Mouse (Mus musculus) megakaryocyte, adult 5-6 weeks (primary cell): ENCODE data around the gene Cdc34. TPM values are rescaled to one million over a fixed set of nuclear protein-coding genes. Genes with fewer than 3 reads are reported as not detected.
A peak's percentile ranks its signal among the peaks of the same experiment; 100 is the strongest.

Experiments used
- ATAC-seq: 2 replicates; pipeline ENCODE4 v1.8.0; 2016; ENCODE audit warnings: mild to moderate bottlenecking, inconsistent platforms; ENCODE audit not compliant: poor library complexity, severe bottlenecking
- total RNA-seq, 2 experiments: library from RNA; stranded (forward) in 1 of 2; stranded (reverse) in 1 of 2; fragments of 153-499, 151-499 nt in 1 of 2; fragments of 221-1000, 200-1000 nt in 1 of 2; gene quantifications; 2 replicates each; pipeline versions ENCODE4 v1.2.3 to v1.2.4; 2015 to 2017

Cdc34 gene
- total RNA-seq, 2 experiments from 2014 or later = 52.6 to 100 TPM

DNA sequence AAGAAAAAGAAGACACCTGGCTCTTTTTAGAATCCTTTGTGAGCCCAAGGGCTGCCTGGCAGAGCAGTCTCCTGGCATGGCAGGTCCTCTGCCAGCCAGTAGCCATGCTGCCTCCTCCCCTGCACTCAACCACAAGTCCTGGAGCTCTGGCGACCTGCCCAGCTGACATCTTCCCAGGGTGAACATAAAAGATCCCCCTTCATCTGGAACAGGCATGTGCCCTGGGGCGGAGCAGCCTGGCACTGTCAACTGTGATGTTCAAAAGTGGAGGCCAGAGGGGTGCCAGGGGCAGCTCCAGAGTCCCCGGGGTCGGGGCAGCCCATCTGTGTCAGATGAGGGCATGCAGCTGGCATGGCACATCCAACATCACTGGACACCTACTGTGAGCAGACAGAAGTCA is 33.0 kb downstream of the Cdc34 start:
- no peak for ATAC-seq

DNA sequence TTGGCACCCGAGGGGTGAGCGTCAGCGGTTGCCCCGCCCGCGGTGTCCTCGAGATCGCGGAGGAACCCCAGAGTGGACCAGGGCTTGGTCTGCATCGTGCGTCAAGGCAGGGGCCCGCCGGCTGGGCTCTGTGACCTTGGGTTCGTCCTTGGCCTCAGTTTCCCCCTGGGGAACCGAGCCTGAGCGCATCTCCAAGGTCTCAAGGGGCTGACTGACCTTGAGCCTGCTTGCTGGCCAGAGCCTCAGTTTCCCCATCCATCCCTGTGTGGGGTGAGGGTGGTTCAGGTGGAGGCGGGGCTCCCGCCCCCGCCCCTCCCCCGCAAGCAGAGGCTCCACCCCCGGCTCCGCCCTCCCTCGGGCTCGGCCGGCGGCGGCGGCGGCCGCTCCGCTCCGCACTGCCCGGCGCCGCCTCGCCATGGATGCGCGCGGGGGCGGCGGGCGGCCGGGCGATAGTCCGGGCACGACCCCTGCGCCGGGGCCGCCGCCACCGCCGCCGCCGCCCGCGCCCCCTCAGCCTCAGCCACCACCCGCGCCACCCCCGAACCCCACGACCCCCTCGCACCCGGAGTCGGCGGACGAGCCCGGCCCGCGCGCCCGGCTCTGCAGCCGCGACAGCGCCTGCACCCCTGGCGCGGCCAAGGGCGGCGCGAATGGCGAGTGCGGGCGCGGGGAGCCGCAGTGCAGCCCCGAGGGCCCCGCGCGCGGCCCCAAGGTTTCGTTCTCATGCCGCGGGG is 34.4 kb downstream of the Cdc34 start, which contains the start of gene Hcn2:
TSS of gene Hcn2 (plus strand) at position 381 of the 734 bp plus-strand sequence.
- no peak for ATAC-seq

DNA sequence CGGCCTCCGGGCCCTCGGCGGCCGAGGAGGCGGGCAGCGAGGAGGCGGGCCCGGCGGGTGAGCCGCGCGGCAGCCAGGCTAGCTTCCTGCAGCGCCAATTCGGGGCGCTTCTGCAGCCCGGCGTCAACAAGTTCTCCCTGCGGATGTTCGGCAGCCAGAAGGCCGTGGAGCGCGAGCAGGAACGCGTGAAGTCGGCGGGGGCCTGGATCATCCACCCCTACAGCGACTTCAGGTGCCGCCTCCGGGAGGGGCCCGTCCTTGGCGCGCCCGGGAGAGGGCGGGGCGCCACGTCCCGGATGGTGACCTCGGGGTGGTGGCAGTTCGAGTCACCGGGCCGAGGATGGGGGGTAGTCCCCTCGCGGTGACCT is 35.0 kb downstream of the Cdc34 start:
- peak; percentile 14; the same call in 1 of the 2 replicates for ATAC-seq

GRCm38 (mm10) chr10:79717640-79718357 is 35.8 kb downstream of the Cdc34 start:
- peak; percentile 61 for ATAC-seq

DNA sequence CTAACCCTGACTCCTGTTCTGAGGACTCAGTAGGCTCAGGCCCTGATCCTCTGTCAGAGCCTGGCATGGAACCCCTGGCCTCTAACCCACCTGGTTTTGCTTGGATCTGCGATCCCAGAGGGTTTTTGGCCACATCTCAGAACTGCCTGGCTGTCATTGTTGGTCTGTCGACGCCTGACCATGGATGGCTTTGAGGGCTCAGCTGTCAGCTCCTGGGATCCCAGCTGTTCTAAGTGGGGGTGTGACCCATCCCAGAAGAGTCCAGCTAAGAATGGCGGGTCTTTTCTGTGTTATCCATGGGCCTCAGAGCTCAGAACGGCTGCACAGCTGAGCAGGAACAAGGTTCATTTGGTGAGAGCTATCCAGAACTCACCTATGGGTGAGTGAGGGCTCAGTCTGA is 39.1 kb downstream of the Cdc34 start:
- no peak for ATAC-seq

DNA sequence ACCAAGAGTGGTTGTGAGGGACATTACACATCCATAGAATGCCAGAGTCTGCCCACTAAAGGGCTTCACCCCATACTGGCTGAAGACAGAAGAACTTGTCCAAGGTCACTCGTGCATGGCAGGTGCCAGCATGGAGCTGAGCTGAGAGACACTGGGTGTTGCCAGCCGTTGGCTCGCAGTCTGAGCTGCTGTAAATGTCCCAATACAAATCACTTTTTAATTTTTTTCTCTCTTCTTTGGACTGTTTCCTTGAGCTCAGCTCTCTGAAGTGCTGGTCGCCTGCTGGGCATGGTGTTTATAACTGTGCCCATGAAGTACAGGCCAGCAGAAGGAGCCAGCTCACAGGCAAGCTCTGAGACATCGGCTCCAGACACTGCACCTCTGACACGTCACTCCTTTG is 41.1 kb downstream of the Cdc34 start:
- ATAC-seq = no peak

DNA sequence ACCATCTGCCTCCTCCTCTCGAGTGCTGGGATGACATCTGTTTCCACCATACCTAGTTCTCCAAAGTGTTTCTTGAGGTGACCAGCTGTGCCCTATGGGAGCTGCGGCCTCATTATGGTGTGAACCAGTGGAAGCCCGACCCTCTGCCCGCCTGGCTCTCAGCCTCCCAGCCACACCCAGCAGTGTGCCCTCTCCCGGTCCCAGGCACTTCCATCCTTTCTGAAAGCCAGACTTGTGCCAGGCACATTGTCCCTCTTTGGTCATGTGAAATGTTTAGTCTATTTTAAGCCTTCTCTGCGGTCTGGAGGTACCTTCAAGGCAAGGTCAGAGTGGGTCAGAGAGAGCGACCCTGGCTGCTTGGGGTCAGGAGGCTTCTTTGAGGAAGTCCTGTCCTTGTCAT is 41.7 kb downstream of the Cdc34 start:
- ATAC-seq = no peak

DNA sequence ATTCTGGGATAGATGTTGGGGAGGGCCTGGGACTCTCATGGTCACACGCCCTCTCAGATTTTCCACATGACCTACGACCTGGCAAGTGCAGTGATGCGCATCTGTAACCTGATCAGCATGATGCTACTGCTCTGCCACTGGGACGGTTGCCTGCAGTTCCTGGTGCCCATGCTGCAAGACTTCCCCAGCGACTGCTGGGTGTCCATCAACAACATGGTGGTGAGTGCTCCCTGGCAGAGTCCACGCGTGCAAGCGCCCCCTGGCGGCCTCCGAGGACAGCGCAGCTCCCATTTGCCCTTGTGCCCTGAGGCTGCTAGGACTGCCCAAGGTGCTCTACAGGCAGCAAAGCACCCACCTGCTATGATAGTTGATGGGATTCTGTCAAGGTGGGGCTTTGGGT is 44.1 kb downstream of the Cdc34 start:
- peak; percentile 96 for ATAC-seq

- ATAC-seq = no peak
These were observed 46.6 kb downstream of the Cdc34 start for GRCm38 (mm10) chr10:79728323-79729249.

DNA sequence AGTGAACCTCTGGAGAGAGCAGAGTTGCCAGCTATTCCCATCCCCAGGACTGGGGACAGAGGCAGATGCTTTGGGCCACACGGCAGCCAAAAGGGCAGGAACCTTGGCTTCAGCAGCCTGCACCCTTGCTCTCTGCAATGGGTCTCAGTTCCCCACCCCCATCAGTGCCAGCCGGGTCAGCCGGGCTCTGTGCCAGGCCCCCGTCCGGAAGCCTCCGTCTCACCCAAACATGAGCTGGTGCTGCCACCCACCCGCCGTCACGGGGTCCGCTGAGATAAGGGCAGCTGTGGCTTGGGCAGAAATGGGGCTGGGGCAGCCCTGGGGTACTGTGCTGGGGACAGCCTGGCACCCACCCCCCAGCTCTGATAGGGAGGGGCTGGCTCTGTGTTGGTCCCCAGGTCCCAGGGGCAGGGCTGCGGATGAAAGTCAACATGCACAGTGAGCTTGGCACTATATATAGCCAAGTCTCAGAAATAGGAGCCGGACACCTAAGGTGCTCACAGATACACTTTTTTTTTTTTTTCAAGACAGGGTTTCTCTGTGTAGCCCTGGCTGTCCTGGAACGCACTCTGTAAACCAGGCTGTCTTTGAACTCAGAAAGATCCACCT is 47.5 kb downstream of the Cdc34 start:
- no peak for ATAC-seq

- no peak for ATAC-seq
These were observed 50.5 kb downstream of the Cdc34 start for GRCm38 (mm10) chr10:79732500-79732899.

- ATAC-seq = no peak
These were observed 51.9 kb downstream of the Cdc34 start for GRCm38 (mm10) chr10:79733847-79734246.

GRCm38 (mm10) chr10:79735361-79735760 is 53.4 kb downstream of the Cdc34 start:
- no peak for ATAC-seq

GRCm38 (mm10) chr10:79736706-79737105 is 54.7 kb downstream of the Cdc34 start:
- no peak for ATAC-seq

Other genes starting within 250 kb of the Cdc34 start
- not detected in 2 replicates for gene Vmn2r83, start 213.5 kb upstream of the Cdc34 start, total RNA-seq (2015)
- not detected in 2 replicates for gene Vmn2r83, start 213.5 kb upstream of the Cdc34 start, total RNA-seq (2017)
- gene Plpp2, start 148.4 kb upstream of the Cdc34 start, total RNA-seq (2015) = 13.5 and 14.7 TPM in 2 replicates
- gene Plpp2, start 148.4 kb upstream of the Cdc34 start, total RNA-seq (2017) = 3.9 and 5.1 TPM in 2 replicates
- 5.8 and 7.3 TPM in 2 replicates for gene Mier2, start 127.0 kb upstream of the Cdc34 start, total RNA-seq (2015)
- 9.4 and 19.5 TPM in 2 replicates for gene Mier2, start 127.0 kb upstream of the Cdc34 start, total RNA-seq (2017)
- not detected in 2 replicates for gene Theg, start 94.9 kb upstream of the Cdc34 start, total RNA-seq (2015)
- not detected in 2 replicates for gene Theg, start 94.9 kb upstream of the Cdc34 start, total RNA-seq (2017)
- not detected in 2 replicates for gene C2cd4c, start 68.2 kb upstream of the Cdc34 start, total RNA-seq (2015)
- gene C2cd4c, start 68.2 kb upstream of the Cdc34 start, total RNA-seq (2017) = not detected in 2 replicates
- not detected in 2 replicates for gene Shc2, start 44.3 kb upstream of the Cdc34 start, total RNA-seq (2015)
- not detected in 2 replicates for gene Shc2, start 44.3 kb upstream of the Cdc34 start, total RNA-seq (2017)
- not detected in 2 replicates for gene Odf3l2, start 36.5 kb upstream of the Cdc34 start, total RNA-seq (2015)
- not detected in 2 replicates for gene Odf3l2, start 36.5 kb upstream of the Cdc34 start, total RNA-seq (2017)
- gene Madcam1, start 17.6 kb upstream of the Cdc34 start, total RNA-seq (2015) = not detected in 2 replicates
- gene Madcam1, start 17.6 kb upstream of the Cdc34 start, total RNA-seq (2017) = not detected in 2 replicates
- 17.5 and 21.0 TPM in 2 replicates for gene Tpgs1, start 12.8 kb upstream of the Cdc34 start, total RNA-seq (2015)
- 8.8 and 21.1 TPM in 2 replicates for gene Tpgs1, start 12.8 kb upstream of the Cdc34 start, total RNA-seq (2017)
- 2.0 and 2.4 TPM in 2 replicates for gene Gzmm, start 6.8 kb downstream of the Cdc34 start, total RNA-seq (2015)
- 0.20 and 0.92 TPM in 2 replicates for gene Gzmm, start 6.8 kb downstream of the Cdc34 start, total RNA-seq (2017)
- 289 and 306 TPM in 2 replicates for gene Bsg, start 22.3 kb downstream of the Cdc34 start, total RNA-seq (2015)
- gene Bsg, start 22.3 kb downstream of the Cdc34 start, total RNA-seq (2017) = 194 and 196 TPM in 2 replicates
- gene Hcn2, start 34.4 kb downstream of the Cdc34 start, total RNA-seq (2015) = 0.04 TPM in 1 of 2 replicates, not detected in the other
- not detected in 2 replicates for gene Hcn2, start 34.4 kb downstream of the Cdc34 start, total RNA-seq (2017)
- 20.9 and 27.8 TPM in 2 replicates for gene Polrmt, start 64.4 kb downstream of the Cdc34 start, total RNA-seq (2015)
- 9.7 and 12.6 TPM in 2 replicates for gene Polrmt, start 64.4 kb downstream of the Cdc34 start, total RNA-seq (2017)
- not detected in 2 replicates for gene Fgf22, start 72.9 kb downstream of the Cdc34 start, total RNA-seq (2015)
- not detected in 2 replicates for gene Fgf22, start 72.9 kb downstream of the Cdc34 start, total RNA-seq (2017)
- 30.4 and 34.0 TPM in 2 replicates for gene Rnf126, start 84.8 kb downstream of the Cdc34 start, total RNA-seq (2015)
- gene Rnf126, start 84.8 kb downstream of the Cdc34 start, total RNA-seq (2017) = 12.5 and 13.0 TPM in 2 replicates
- gene Fstl3, start 95.1 kb downstream of the Cdc34 start, total RNA-seq (2015) = 3.9 and 5.3 TPM in 2 replicates
- 1.7 and 2.7 TPM in 2 replicates for gene Fstl3, start 95.1 kb downstream of the Cdc34 start, total RNA-seq (2017)
- gene Prss57, start 108.8 kb downstream of the Cdc34 start, total RNA-seq (2015) = 2.7 and 5.6 TPM in 2 replicates
- 1.2 and 1.8 TPM in 2 replicates for gene Prss57, start 108.8 kb downstream of the Cdc34 start, total RNA-seq (2017)
- 39.3 and 42.2 TPM in 2 replicates for gene Palm, start 111.4 kb downstream of the Cdc34 start, total RNA-seq (2015)
- gene Palm, start 111.4 kb downstream of the Cdc34 start, total RNA-seq (2017) = 30.2 and 35.5 TPM in 2 replicates
- gene Misp, start 138.8 kb downstream of the Cdc34 start, total RNA-seq (2015) = not detected in 2 replicates
- not detected in 2 replicates for gene Misp, start 138.8 kb downstream of the Cdc34 start, total RNA-seq (2017)
- gene Ptbp1, start 172.2 kb downstream of the Cdc34 start, total RNA-seq (2015) = 138 and 144 TPM in 2 replicates
- gene Ptbp1, start 172.2 kb downstream of the Cdc34 start, total RNA-seq (2017) = 97.9 and 133 TPM in 2 replicates
- 322 and 372 TPM in 2 replicates for gene Prtn3, start 192.3 kb downstream of the Cdc34 start, total RNA-seq (2015)
- gene Prtn3, start 192.3 kb downstream of the Cdc34 start, total RNA-seq (2017) = 92.6 and 97.3 TPM in 2 replicates
- gene Plppr3, start 192.4 kb downstream of the Cdc34 start, total RNA-seq (2015) = 6.2 and 10.6 TPM in 2 replicates
- 13.2 and 17.6 TPM in 2 replicates for gene Plppr3, start 192.4 kb downstream of the Cdc34 start, total RNA-seq (2017)
- gene Elane, start 204.1 kb downstream of the Cdc34 start, total RNA-seq (2015) = 348 and 366 TPM in 2 replicates
- gene Elane, start 204.1 kb downstream of the Cdc34 start, total RNA-seq (2017) = 161 and 164 TPM in 2 replicates
- gene Cfd, start 208.7 kb downstream of the Cdc34 start, total RNA-seq (2015) = not detected in 2 replicates
- not detected in 2 replicates for gene Cfd, start 208.7 kb downstream of the Cdc34 start, total RNA-seq (2017)
- 12.0 and 13.6 TPM in 2 replicates for gene Med16, start 226.7 kb downstream of the Cdc34 start, total RNA-seq (2015)
- gene Med16, start 226.7 kb downstream of the Cdc34 start, total RNA-seq (2017) = 17.5 and 18.0 TPM in 2 replicates
- gene Gm26602, start 228.7 kb downstream of the Cdc34 start, total RNA-seq (2015) = not detected in 2 replicates
- not detected in 2 replicates for gene Gm26602, start 228.7 kb downstream of the Cdc34 start, total RNA-seq (2017)
- gene Kiss1r, start 234.8 kb downstream of the Cdc34 start, total RNA-seq (2015) = 0.18 and 0.29 TPM in 2 replicates
- 0.26 and 0.77 TPM in 2 replicates for gene Kiss1r, start 234.8 kb downstream of the Cdc34 start, total RNA-seq (2017)
- gene R3hdm4, start 239.0 kb downstream of the Cdc34 start, total RNA-seq (2015) = 118 and 121 TPM in 2 replicates
- 92.1 and 134 TPM in 2 replicates for gene R3hdm4, start 239.0 kb downstream of the Cdc34 start, total RNA-seq (2017)
- 36.7 and 38.7 TPM in 2 replicates for gene Arid3a, start 244.8 kb downstream of the Cdc34 start, total RNA-seq (2015)
- gene Arid3a, start 244.8 kb downstream of the Cdc34 start, total RNA-seq (2017) = 59.2 and 67.8 TPM in 2 replicates